Mouse (Mus musculus): Measurements from ENCODE around the gene Ntm. TPM values are rescaled to one million over a fixed set of nuclear protein-coding genes. Genes with fewer than 3 reads are reported as not detected.

Gene Ntm
- polyA plus RNA-seq, 2 experiments, result 23.9 to 32.4 TPM

DNA sequence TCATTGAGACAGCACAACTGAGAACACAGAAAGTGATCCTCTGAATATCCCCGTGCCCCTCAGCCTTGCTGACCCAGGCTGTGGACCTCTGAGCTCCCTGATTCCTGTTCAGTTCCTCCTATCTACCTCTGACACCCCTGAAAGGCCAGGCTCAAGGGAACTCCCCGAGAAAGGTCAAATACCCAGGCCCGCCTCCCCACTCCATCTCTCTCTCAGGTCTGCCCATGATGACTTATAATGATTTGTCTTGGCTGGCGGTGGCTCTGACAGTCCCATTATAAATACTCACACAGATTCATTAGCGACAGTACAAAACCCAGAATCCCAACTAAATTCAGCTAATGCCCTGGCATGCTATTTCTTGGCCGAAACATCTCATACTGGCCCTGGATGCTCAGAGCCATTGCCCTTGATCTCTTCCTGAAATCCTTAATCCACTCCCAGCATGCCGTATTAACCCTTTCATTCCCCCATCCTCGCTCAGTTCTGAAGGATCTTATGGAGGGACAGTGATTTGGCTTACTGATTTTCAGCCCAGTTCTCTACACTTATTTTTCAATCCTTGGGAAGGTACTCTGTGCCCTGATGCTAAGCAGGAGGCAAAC is 317.0 kb downstream of the Ntm start:
- Histone ChIP-seq H3K27me3 (ENCODE audit: control insufficient read depth, insufficient read depth, low read length) (peaks cover 5% of the 10 kb centered on the region; the same call in 1 of the 2 replicates), H3K27ac (replicated peaks; ENCODE audit: low read depth, low read length) (no peak overlapping the region), H3K4me2 (replicated peaks; ENCODE audit: low read depth, low read length, severe bottlenecking) (no peak overlapping the region), H3K4me3 (replicated peaks; ENCODE audit: low read length) (no peak overlapping the region), H3K9me3 (ENCODE audit: control insufficient read depth, low read length) (no peaks in the 10 kb centered on the region), H3K36me3 (ENCODE audit: control insufficient read depth, insufficient read depth, low read length) (no peaks in the 10 kb centered on the region), H3K9ac (ENCODE audit: low read depth, low read length, severe bottlenecking) (no peak overlapping the region), H3K4me1 (ENCODE audit: control insufficient read depth, insufficient read depth, low read length) (no peaks in the 10 kb centered on the region)
- ATAC-seq (ENCODE audit: low FRiP score, low read depth) (no peak), DNase-seq (ENCODE audit: low spot score) (no peak)
- TF ChIP-seq POLR2A (IDR thresholded peaks at IDR 0.05; ENCODE audit: borderline replicate concordance, extremely low read depth, insufficient read depth, insufficient read length), result no peak
- WGBS, result 40% methylated on average over 8 of the region's 8 CpGs

DNA sequence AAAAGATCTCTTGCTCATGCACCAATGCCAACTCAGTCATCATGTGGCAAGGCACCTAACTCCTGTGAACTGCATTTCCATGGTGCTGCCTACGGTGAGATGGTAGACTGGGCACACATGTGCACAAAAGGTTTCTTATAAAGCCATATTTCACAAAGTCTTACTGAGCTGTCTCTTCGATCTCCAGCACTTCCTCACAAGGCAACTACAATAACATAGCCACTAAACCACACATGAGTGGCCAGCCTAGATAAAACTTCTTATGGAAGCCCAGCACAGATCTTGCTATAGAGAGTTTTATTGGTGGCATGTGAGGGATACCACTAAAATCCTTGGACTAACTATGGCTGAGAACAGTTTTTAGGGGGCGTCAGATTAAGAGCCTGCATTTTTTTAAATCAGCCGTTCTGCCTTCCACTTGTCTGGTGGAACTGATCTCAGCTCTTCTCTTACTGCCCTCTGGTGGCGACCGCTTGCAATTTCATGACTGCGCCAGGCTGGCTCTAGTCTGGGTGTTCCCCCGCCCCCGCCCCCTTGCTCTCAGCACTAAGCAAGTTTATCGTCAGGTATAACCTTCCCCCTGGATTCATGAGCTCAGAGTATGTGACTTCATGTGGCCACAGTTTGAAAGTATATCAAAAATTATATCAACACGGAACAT is 319.8 kb downstream of the Ntm start:
- peaks cover 5% of the 10 kb centered on the region; the same call in 1 of the 2 replicates for H3K27me3 ChIP-seq (ENCODE audit: control insufficient read depth, insufficient read depth, low read length)
- no peak overlapping the region for H3K4me2 ChIP-seq (replicated peaks; ENCODE audit: low read depth, low read length, severe bottlenecking)
- H3K9ac ChIP-seq (ENCODE audit: low read depth, low read length, severe bottlenecking), result no peak overlapping the region
- 20% methylated on average over 11 of the region's 11 CpGs for WGBS
- TF ChIP-seq POLR2A (IDR thresholded peaks at IDR 0.05; ENCODE audit: borderline replicate concordance, extremely low read depth, insufficient read depth, insufficient read length), result no peak
- DNase-seq (ENCODE audit: low spot score) (peak; percentile 74), ATAC-seq (ENCODE audit: low FRiP score, low read depth) (no peak)
- no peak overlapping the region for H3K27ac ChIP-seq (replicated peaks; ENCODE audit: low read depth, low read length)
- no peaks in the 10 kb centered on the region for H3K36me3 ChIP-seq (ENCODE audit: control insufficient read depth, insufficient read depth, low read length)
- H3K4me1 ChIP-seq (ENCODE audit: control insufficient read depth, insufficient read depth, low read length), result no peaks in the 10 kb centered on the region
- H3K9me3 ChIP-seq (ENCODE audit: control insufficient read depth, low read length), result no peaks in the 10 kb centered on the region
- H3K4me3 ChIP-seq (replicated peaks; ENCODE audit: low read length), result no peak overlapping the region

DNA sequence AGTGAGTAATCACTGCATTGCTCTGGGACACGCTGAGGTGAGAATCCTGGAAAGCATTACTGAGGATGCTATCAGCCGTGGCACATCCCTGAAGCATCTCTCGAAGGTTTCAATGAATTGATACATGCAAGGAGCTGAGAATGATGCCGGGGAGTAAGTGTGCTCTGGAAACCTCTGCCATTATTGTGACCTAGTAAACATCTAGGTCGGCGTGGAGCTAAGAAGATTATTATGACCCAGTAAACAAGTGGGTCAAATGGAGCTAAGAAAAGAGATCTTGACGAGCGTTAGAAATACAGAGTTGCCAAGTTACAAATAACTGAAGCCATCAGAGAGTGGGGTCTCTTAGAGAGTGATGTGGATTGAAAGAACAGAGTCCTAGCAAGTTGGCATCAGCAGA is 325.6 kb downstream of the Ntm start:
- DNase-seq (ENCODE audit: low spot score) (no peak), ATAC-seq (ENCODE audit: low FRiP score, low read depth) (no peak)
- Histone ChIP-seq H3K27me3 (ENCODE audit: control insufficient read depth, insufficient read depth, low read length) (no peaks in the 10 kb centered on the region), H3K9ac (ENCODE audit: low read depth, low read length, severe bottlenecking) (no peak overlapping the region), H3K4me3 (replicated peaks; ENCODE audit: low read length) (no peak overlapping the region), H3K9me3 (ENCODE audit: control insufficient read depth, low read length) (no peaks in the 10 kb centered on the region), H3K4me2 (replicated peaks; ENCODE audit: low read depth, low read length, severe bottlenecking) (no peak overlapping the region), H3K27ac (replicated peaks; ENCODE audit: low read depth, low read length) (no peak overlapping the region), H3K36me3 (ENCODE audit: control insufficient read depth, insufficient read depth, low read length) (no peaks in the 10 kb centered on the region), H3K4me1 (ENCODE audit: control insufficient read depth, insufficient read depth, low read length) (no peaks in the 10 kb centered on the region)
- WGBS, result 83% methylated on average over 8 of the region's 8 CpGs
- no peak for TF ChIP-seq POLR2A (IDR thresholded peaks at IDR 0.05; ENCODE audit: borderline replicate concordance, extremely low read depth, insufficient read depth, insufficient read length)

DNA sequence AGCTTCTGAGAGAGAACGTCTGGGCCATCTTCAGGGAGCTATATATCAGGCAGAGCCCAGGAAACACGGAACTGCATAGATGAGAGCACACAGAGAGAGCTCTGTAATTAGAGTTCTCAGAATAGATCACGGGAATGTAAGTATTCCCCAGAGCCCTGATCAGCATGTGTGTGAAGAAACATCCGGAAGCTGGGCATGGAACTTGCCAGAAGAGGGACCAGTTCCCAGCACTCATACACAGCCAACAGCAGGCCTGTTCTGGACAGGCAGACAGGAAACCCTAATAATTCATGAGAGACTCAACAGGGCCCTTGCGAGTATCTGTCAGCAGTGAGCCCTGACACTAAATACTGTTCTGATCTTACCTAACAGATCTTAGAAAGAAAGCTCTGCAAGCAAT is 345.8 kb downstream of the Ntm start:
- H3K4me2 ChIP-seq (replicated peaks; ENCODE audit: low read depth, low read length, severe bottlenecking), result no peak overlapping the region
- H3K4me3 ChIP-seq (replicated peaks; ENCODE audit: low read length), result no peak overlapping the region
- ATAC-seq (ENCODE audit: low FRiP score, low read depth), result peak; percentile 47
- WGBS, result 56% methylated on average over 5 of the region's 5 CpGs
- no peaks in the 10 kb centered on the region for H3K27me3 ChIP-seq (ENCODE audit: control insufficient read depth, insufficient read depth, low read length)
- H3K36me3 ChIP-seq (ENCODE audit: control insufficient read depth, insufficient read depth, low read length), result no peaks in the 10 kb centered on the region
- no peak overlapping the region for H3K27ac ChIP-seq (replicated peaks; ENCODE audit: low read depth, low read length)
- H3K4me1 ChIP-seq (ENCODE audit: control insufficient read depth, insufficient read depth, low read length), result no peaks in the 10 kb centered on the region
- peak; percentile 35 for DNase-seq (ENCODE audit: low spot score)
- TF ChIP-seq POLR2A (IDR thresholded peaks at IDR 0.05; ENCODE audit: borderline replicate concordance, extremely low read depth, insufficient read depth, insufficient read length), result no peak
- no peaks in the 10 kb centered on the region for H3K9me3 ChIP-seq (ENCODE audit: control insufficient read depth, low read length)
- H3K9ac ChIP-seq (ENCODE audit: low read depth, low read length, severe bottlenecking), result no peak overlapping the region

DNA sequence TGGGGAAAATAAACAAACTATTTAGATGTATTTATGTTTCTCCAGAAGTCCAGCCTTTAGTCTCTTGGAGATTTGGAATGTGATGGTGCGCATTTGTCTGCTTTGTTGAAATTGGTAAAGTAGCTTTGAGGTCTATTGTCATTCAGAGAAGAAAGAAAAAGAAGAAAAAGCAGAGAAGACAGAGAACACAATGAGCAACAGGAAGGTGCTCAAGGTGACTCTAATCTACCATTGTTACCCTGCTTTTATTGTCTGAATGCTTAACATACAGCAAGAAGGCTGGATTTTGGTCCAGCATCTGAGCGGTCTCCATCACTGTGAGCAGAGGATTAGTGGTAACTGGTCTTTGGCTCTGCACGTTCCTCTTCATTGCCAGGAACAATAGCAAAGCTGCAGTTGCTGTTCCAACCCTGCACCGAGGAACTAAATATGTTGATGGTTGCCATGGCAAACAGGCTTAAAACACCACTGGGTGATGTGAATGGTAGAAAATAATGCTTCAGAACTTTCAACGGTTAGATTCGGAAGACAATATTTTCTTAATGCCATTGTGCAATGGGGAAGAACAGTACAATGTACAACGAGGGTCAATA is 350.8 kb downstream of the Ntm start:
- H3K27ac ChIP-seq (replicated peaks; ENCODE audit: low read depth, low read length), result no peak overlapping the region
- no peak overlapping the region for H3K9ac ChIP-seq (ENCODE audit: low read depth, low read length, severe bottlenecking)
- no peak for TF ChIP-seq POLR2A (IDR thresholded peaks at IDR 0.05; ENCODE audit: borderline replicate concordance, extremely low read depth, insufficient read depth, insufficient read length)
- peak; percentile 5 for DNase-seq (ENCODE audit: low spot score)
- ATAC-seq (ENCODE audit: low FRiP score, low read depth), result no peak
- 0 out of 2 replicates have a peak, but pooled peaks cover 3% of the 10 kb centered on the region for H3K4me1 ChIP-seq (ENCODE audit: control insufficient read depth, insufficient read depth, low read length)
- no peak overlapping the region for H3K4me2 ChIP-seq (replicated peaks; ENCODE audit: low read depth, low read length, severe bottlenecking)
- no peaks in the 10 kb centered on the region for H3K9me3 ChIP-seq (ENCODE audit: control insufficient read depth, low read length)
- H3K36me3 ChIP-seq (ENCODE audit: control insufficient read depth, insufficient read depth, low read length), result no peaks in the 10 kb centered on the region
- 81% methylated on average over 7 of the region's 7 CpGs for WGBS
- no peaks in the 10 kb centered on the region for H3K27me3 ChIP-seq (ENCODE audit: control insufficient read depth, insufficient read depth, low read length)
- H3K4me3 ChIP-seq (replicated peaks; ENCODE audit: low read length), result no peak overlapping the region
